Mouse (Mus musculus) testis, adult 2 months (tissue): ENCODE results near the gene Anxa7.

Experiments used
- CTCF ChIP-seq: fragments of 200-500 bp; IDR thresholded peaks from 2 replicates; pipeline ENCODE4 v1.5.1; 2012; ENCODE audit warnings: low read depth, mild to moderate bottlenecking, inconsistent platforms, low read length, moderate library complexity; ENCODE audit not compliant: control insufficient read depth, insufficient read depth, insufficient replicate concordance
- POLR2A ChIP-seq: fragments of 200-500 bp; IDR thresholded peaks from 2 replicates; pipeline ENCODE4 v1.6.1; 2012; ENCODE audit warnings: low read depth, mild to moderate bottlenecking, inconsistent platforms, low read length, moderate library complexity; ENCODE audit not compliant: control insufficient read depth

- TF ChIP-seq CTCF (no peak), POLR2A (no peak)
These were observed 28.1 kb downstream of the Anxa7 start, which contains the start of gene Cfap70 for GRCm38 (mm10) chr14:20451765-20452331.
